Mouse (Mus musculus) forebrain, embryonic 16.5 days (tissue): ENCODE results near the gene Crb2. TPM values are rescaled to one million over a fixed set of nuclear protein-coding genes. Genes with fewer than 3 reads are reported as not detected.

Experiments
- ATAC-seq: fragments of 200-750 bp; cut with Nextera tagmentation; 2 replicates; pipeline ENCODE4 v1.8.0; 2017; ENCODE audit warnings: mild to moderate bottlenecking, moderate library complexity
- H3K27ac ChIP-seq: fragments of 300-500 bp; sonication (generic); 2 replicates; pipeline ENCODE4 v1.5.1; 2014; ENCODE audit warnings: low read length, control low read depth
- H3K27me3 ChIP-seq: fragments of 300-500 bp; sonication (generic); replicated peaks from 2 replicates; pipeline ENCODE4 v1.6.1; 2014; ENCODE audit warnings: low read length; ENCODE audit not compliant: control insufficient read depth, insufficient read depth
- H3K36me3 ChIP-seq: fragments of 300-500 bp; sonication (generic); 2 replicates; pipeline ENCODE4 v1.6.1; 2014; ENCODE audit not compliant: control insufficient read depth, insufficient read depth
- H3K4me1 ChIP-seq: fragments of 300-500 bp; sonication (generic); replicated peaks from 2 replicates; pipeline ENCODE4 v1.6.1; 2014; ENCODE audit warnings: low read length; ENCODE audit not compliant: control insufficient read depth, insufficient read depth
- H3K4me2 ChIP-seq: fragments of 300-500 bp; sonication (generic); 2 replicates; pipeline ENCODE4 v1.6.1; 2014; ENCODE audit warnings: mild to moderate bottlenecking, low read length, control low read depth
- H3K4me3 ChIP-seq: fragments of 300-500 bp; sonication (generic); replicated peaks from 2 replicates; pipeline ENCODE4 v1.5.1; 2014; ENCODE audit warnings: mild to moderate bottlenecking, low read length, control low read depth
- H3K9ac ChIP-seq: fragments of 300-500 bp; sonication (generic); replicated peaks from 2 replicates; pipeline ENCODE4 v1.6.1; 2014; ENCODE audit warnings: low read depth, low read length, control low read depth
- H3K9me3 ChIP-seq: fragments of 300-500 bp; sonication (generic); 2 replicates; pipeline ENCODE4 v1.6.1; 2016; ENCODE audit warnings: low read length; ENCODE audit not compliant: control insufficient read depth
- WGBS: fragments of 180-500 bp; shearing (Covaris S2); extraction: QIAGEN DNeasy Blood & Tissue Kit; methylation state at CpG from one replicate; pipeline ENCODE4 v1.1.7; 2014; 5-methylcytosine and 5-hydroxymethylcytosine counted together
- polyA plus RNA-seq: library from polyadenylated mRNA; unstranded; fragments of >200 nt; fragmentation: Nextera tagmentation; extraction: Ambion mirVana; gene quantifications from 2 replicates; pipeline ENCODE4 v1.2.1, GENCODE M21; 2015

Gene Crb2
- polyA plus RNA-seq, result 5.0 and 5.7 TPM in 2 replicates

DNA sequence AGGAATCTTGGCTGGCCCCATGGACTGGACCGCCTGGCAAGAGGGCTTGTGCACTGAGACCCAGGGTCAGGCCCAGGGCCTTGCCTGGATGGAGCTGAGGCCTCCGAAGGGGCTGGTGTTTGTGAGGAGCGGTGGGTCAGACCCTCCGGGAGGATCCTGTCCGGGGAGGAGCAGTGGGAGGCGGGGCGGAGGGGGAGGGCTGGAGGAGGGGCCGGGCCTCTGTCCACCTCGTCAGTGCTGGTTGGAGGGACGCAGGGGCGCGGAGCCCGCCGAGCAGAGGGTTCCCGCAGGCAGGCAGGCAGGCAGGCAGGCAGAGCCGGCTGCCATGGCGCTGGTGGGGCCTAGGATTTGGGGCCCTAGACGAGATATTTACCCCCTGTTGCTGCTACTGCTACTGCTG lies at the start of gene Crb2:
Crb2 (plus strand) TSS at position 234 of the 400 bp plus-strand sequence.
- 3% methylated on average over 16 of the region's 18 CpGs for WGBS
- ATAC-seq, result no peak

DNA sequence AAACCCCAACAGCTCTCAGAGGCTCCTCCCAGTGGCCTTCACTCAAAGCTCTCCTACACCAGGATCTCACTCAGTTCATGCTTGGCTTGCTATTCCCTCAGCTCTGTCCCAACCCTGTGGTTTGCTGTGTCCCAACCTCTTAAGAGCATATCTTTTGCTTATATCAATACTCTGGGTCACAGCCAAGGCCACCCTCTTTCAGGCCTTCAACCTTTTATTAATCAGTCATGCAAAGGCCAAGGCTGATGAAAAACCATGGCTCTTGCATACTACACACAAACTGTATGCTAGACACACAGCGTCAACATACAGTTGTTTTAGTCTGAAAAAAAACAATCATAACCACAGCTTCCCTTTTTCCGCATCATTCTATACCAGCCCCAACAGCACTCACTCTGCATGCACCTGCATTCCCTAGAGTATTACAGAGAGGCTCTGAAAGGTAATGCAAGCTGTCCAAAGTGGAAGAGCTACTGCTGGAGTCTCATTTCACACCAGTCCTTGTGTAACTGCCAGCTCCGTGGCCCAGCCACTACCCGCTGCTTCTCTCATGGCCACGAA lies 44.7 kb upstream of the Crb2 start:
- ATAC-seq, result no peak
- no peak overlapping the region for H3K9ac ChIP-seq
- WGBS, result 89% methylated on average over 5 of the region's 5 CpGs

More for the DNA sequence above, at the start of gene Crb2:
- Histone ChIP-seq H3K27ac (peak within 1 kb of the TSS; percentile 63), H3K36me3 (no peaks in the 10 kb centered on the region), H3K9ac (peak within 1 kb of the TSS; percentile 57), H3K27me3 (0 out of 2 replicates have a peak, but pooled peaks cover 2% of the 10 kb centered on the region), H3K4me1 (peaks cover 53% of the 10 kb centered on the region), H3K4me2 (peak within 1 kb of the TSS; percentile 45), H3K9me3 (no peaks in the 10 kb centered on the region), H3K4me3 (peak within 1 kb of the TSS; percentile 37)

DNA sequence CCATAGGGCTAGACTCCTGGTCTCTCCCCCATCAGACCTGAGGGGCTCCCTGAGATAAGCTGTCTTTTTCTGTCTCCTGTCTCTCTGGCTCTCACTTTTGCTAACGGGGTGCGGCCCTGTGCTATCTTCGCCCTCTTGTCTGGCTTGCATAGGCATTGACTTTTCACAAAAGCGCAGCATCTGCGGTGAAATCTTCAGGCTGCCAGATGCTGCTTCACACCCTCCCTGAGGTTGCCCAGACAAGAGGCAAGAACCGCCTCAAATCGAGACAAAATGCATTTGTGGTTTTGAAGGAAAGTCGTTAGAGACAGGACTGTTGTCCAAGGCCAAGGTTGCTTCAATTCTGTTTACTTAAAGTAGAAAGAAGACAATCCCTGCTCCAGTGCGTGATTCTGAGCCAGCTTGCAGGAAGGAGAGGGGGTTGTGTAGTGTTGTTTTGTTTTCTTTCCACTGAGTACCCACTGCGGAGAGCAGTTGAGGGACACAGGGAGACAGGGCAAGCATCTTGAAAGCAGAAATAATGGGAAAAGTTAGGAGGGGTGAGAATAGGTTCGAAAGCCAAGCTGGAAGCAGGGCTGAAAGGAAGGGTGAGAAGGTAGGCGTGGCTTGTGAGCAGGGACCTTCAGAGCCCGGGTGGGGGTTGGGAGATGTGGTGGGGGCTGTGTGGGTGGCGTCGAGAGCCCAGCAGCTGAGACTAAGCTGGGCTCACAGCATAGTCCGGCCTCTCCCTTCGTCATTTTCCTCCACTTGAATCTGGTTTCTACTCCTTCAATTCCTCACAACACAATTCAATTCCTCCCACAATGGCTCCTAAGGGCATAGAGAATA lies 40.9 kb upstream of the Crb2 start:
- Histone ChIP-seq H3K4me2 (peak overlapping the region; percentile 22), H3K9me3 (no peaks in the 10 kb centered on the region), H3K36me3 (no peaks in the 10 kb centered on the region), H3K4me3 (no peak overlapping the region), H3K4me1 (peaks cover 9% of the 10 kb centered on the region; the same call in 1 of the 2 replicates), H3K27ac (no peak overlapping the region), H3K9ac (no peak overlapping the region), H3K27me3 (no peaks in the 10 kb centered on the region)
- 11% methylated on average over 17 of the region's 17 CpGs for WGBS
- peak; percentile 61; the same call in 1 of the 2 replicates for ATAC-seq

More for the DNA sequence above, 44.7 kb upstream of the Crb2 start:
- Histone ChIP-seq H3K4me1 (peaks cover 9% of the 10 kb centered on the region; the same call in 1 of the 2 replicates), H3K27me3 (no peaks in the 10 kb centered on the region), H3K4me3 (no peak overlapping the region), H3K4me2 (no peak overlapping the region), H3K36me3 (no peaks in the 10 kb centered on the region), H3K27ac (no peak overlapping the region), H3K9me3 (no peaks in the 10 kb centered on the region)

DNA sequence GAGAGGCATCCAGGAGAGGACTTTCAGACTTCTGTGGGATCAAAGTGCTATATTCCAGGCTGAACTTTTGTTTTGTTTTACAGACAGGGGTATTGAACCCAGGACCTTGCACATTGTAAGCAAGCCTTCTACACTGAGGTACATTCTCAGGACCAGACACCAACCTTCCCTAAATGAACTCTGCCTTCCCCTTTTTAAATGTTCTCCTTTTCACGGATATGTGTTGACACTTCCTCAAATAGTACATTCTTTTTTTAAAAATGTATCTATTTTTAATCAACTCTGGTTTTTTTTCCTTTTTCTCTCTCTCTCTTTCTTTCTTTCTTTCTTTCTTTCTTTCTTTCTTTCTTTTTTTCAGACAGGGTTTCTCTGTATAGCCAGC lies 40.3 kb upstream of the Crb2 start:
- ATAC-seq, result no peak
- Histone ChIP-seq H3K4me2 (no peak overlapping the region), H3K4me1 (peaks cover 9% of the 10 kb centered on the region; the same call in 1 of the 2 replicates), H3K9ac (no peak overlapping the region), H3K9me3 (no peaks in the 10 kb centered on the region), H3K27ac (no peak overlapping the region), H3K36me3 (no peaks in the 10 kb centered on the region), H3K4me3 (no peak overlapping the region), H3K27me3 (no peaks in the 10 kb centered on the region)
- 67% methylated on average over 1 of the region's 1 CpGs for WGBS

DNA sequence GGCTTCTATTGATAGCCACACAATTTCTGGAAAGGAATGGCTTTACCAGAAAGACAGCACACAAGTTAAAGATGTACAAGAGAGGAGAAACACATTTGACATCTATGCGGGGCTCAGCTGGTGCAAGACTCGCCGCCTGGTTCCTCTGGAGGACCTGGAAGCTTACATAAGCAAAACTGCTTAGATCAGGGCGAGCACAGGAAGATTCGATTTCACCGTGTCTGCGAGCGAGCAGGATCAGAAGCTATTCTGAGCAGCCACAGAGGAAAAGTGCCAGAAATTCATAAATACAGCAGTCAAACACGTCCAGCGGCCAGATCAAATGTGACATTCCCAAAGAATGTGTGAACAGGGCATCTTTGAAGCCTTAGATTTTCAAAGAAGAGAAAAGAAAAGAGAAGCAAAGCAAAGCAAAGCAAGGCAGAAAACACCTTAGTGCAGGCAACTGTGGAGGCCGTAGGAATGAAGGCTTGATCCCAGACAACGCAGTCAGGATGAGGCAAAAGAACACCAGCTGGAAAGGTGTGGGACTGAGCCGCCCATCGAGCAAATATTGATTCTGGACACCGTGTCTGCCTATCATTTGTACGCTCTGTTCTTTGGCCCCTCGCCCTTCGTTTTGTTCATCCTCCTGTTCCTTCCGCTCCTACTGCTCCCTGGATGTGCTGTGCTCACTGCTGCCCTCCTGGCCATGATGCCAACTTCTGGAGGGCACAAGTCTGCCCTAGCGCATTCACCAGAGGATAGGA lies 34.1 kb upstream of the Crb2 start:
- H3K27me3 ChIP-seq, result no peaks in the 10 kb centered on the region
- no peaks in the 10 kb centered on the region for H3K4me1 ChIP-seq
- ATAC-seq, result no peak
- no peaks in the 10 kb centered on the region for H3K9me3 ChIP-seq
- 73% methylated on average over 20 of the region's 20 CpGs for WGBS
- H3K4me2 ChIP-seq, result no peak overlapping the region
- H3K4me3 ChIP-seq, result no peak overlapping the region
- no peaks in the 10 kb centered on the region for H3K36me3 ChIP-seq
- H3K9ac ChIP-seq, result no peak overlapping the region
- H3K27ac ChIP-seq, result no peak overlapping the region

DNA sequence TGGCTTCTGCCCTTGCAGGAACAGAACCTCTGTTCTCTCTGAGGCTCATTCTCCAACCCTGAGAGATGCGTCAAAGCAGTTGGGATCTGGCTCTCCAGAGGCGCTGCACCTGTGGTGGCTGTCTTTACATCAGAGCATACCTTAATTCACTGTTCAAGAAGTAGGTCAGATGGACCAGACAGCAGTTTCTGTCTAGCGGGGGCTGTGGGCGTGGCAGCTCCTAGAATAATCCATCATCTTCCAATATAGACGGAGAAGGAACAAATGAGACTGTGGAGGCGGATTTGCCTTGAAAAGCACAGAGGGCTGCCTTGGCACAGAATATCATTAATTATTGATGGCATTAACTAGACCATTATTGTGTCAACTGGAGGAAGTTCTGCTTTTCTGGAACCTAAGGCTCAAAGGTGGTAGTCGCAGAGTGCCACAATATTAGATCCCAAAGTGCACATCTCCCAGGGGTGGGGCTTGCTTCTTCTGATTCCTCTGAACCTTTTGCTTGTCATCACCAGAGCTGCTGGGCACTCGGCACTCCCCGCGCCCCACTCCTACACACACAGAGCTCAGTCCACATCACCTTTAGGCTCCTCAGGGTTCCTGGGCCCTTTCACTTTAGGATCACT lies 31.2 kb upstream of the Crb2 start:
- WGBS, result 84% methylated on average over 10 of the region's 10 CpGs

DNA sequence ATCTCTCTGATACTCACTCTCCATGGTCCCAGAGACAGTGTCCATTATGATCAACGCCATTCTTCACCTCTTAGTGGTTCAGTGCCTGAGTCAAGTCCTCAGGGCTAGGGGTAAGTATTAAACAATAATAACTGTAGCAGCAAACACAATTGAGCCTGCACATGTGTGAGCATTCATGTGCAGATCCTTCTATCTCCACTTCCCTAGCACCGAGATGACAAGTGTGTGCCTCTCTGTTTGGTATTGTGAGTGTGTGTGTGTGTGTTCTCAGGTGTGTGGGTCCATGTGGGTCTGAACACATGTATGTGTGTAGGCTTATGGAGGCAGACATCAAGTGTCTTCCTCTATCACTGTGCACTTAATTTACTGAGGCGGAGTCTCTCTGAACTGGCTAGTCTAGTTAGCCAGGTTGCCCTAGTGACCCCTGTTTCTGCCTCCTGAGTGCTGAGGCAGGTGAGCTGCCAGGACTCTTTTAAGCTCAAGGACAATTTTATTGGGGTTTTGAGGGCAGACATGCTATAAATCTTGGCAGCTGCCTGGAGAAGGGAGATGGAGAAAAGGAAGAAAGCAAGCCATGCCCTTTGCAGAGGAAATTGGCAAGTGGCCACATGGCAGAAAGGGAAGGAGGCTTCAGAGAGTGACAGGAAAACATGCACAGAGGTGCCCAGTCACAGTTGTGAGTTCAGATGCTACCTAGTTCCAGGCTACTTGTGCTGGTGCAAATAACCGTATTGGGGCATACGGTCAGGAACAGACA lies 29.6 kb upstream of the Crb2 start:
- no peak overlapping the region for H3K27ac ChIP-seq
- 91% methylated on average over 5 of the region's 5 CpGs for WGBS
- no peak overlapping the region for H3K4me2 ChIP-seq
- H3K4me3 ChIP-seq, result no peak overlapping the region
- no peak for ATAC-seq
- no peaks in the 10 kb centered on the region for H3K27me3 ChIP-seq
- H3K9ac ChIP-seq, result no peak overlapping the region
- no peaks in the 10 kb centered on the region for H3K9me3 ChIP-seq
- H3K36me3 ChIP-seq, result no peaks in the 10 kb centered on the region
- peaks cover 8% of the 10 kb centered on the region; the same call in 1 of the 2 replicates for H3K4me1 ChIP-seq

More for the DNA sequence above, 31.2 kb upstream of the Crb2 start:
- Histone ChIP-seq H3K36me3 (no peaks in the 10 kb centered on the region), H3K27ac (no peak overlapping the region), H3K4me1 (peaks cover 8% of the 10 kb centered on the region; the same call in 1 of the 2 replicates), H3K4me3 (no peak overlapping the region), H3K9me3 (no peaks in the 10 kb centered on the region), H3K27me3 (no peaks in the 10 kb centered on the region), H3K4me2 (no peak overlapping the region), H3K9ac (no peak overlapping the region)
- ATAC-seq, result no peak

DNA sequence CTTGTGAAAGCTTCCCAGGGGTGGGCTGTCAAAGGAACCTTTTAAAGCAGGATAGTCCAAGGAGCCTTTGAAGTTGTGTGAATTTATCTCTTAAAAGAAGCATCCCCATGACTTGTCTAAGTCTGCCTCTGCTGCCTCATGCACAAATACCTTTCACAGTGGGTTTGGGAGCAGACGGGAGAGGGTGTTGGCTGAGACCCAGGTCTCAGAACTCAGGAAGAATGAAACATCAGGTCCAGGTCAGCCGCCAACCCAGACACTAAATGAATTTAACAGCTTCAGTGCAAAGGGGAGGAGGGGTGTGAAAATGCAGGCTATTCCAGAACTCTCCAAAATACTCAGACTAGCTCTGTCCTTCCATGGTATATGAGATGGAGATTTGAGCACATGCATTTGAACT lies 28.1 kb upstream of the Crb2 start:
- H3K27ac ChIP-seq, result no peak overlapping the region
- H3K9ac ChIP-seq, result no peak overlapping the region
- ATAC-seq, result no peak
- no peak overlapping the region for H3K4me3 ChIP-seq
- H3K9me3 ChIP-seq, result no peaks in the 10 kb centered on the region
- H3K4me2 ChIP-seq, result no peak overlapping the region
- WGBS, result 30% methylated on average over 2 of the region's 2 CpGs
- no peaks in the 10 kb centered on the region for H3K36me3 ChIP-seq
- peaks cover 8% of the 10 kb centered on the region; the same call in 1 of the 2 replicates for H3K4me1 ChIP-seq
- H3K27me3 ChIP-seq, result no peaks in the 10 kb centered on the region
